Mouse (Mus musculus) CH12.LX (cell line): ENCODE data around the gene Actr1b. TPM values are rescaled to one million over a fixed set of nuclear protein-coding genes. Genes with fewer than 3 reads are reported as not detected.

Experiments used
- DNase-seq: peaks from one replicate; pipeline ENCODE4 v3.0.0-alpha.2; 2013; ENCODE audit errors: extremely low read depth
- H3K27ac ChIP-seq: 2 replicates; pipeline ENCODE4 v1.5.1; 2012; ENCODE audit warnings: low read depth, mild to moderate bottlenecking, control low read depth, moderate library complexity; ENCODE audit not compliant: insufficient read depth
- H3K27me3 ChIP-seq: replicated peaks from 2 replicates; pipeline ENCODE3; 2012; ENCODE audit warnings: inconsistent platforms
- H3K36me3 ChIP-seq, 2 experiments: replicated peaks in 1 of 2; 2 replicates each; pipeline versions ENCODE3 to v1.6.1; 2012; ENCODE audit warnings: inconsistent platforms in 1 of 2, low read length in 1 of 2, mild to moderate bottlenecking in 1 of 2, mixed read lengths in 1 of 2, moderate library complexity in 1 of 2; ENCODE audit not compliant: control insufficient read depth in 1 of 2, insufficient read depth in 1 of 2
- H3K4me1 ChIP-seq, 2 experiments: 2 replicates each; pipeline ENCODE4 v1.6.1; 2012; ENCODE audit warnings: inconsistent platforms in 1 of 2, moderate library complexity in 1 of 2; ENCODE audit not compliant: insufficient read depth in 2 of 2, control insufficient read depth in 1 of 2
- H3K4me2 ChIP-seq: 2 replicates; pipeline ENCODE4 v1.6.1; 2012; ENCODE audit warnings: low read depth, mild to moderate bottlenecking, control low read depth; ENCODE audit not compliant: poor library complexity, insufficient read depth, severe bottlenecking
- H3K4me3 ChIP-seq, 3 experiments: fragments of 150-350 bp in 1 of 3; sonication (generic) in 1 of 3; replicated peaks in 1 of 3; 2 replicates each; pipeline versions ENCODE3 to v1.5.1; 2011 to 2012; ENCODE audit warnings: low read depth in 2 of 3, low read length in 2 of 3, mild to moderate bottlenecking in 2 of 3, moderate library complexity in 2 of 3, control low read depth in 1 of 3, improper control_type of control experiment in 1 of 3, inconsistent platforms in 1 of 3, mixed read lengths in 1 of 3; ENCODE audit not compliant: poor library complexity in 1 of 3
- H3K79me2 ChIP-seq: replicated peaks from 2 replicates; pipeline ENCODE4 v1.6.1; 2012; ENCODE audit warnings: mild to moderate bottlenecking, moderate library complexity; ENCODE audit not compliant: control insufficient read depth, poor library complexity, insufficient read depth, severe bottlenecking; ENCODE audit errors: extremely low read depth
- H3K9ac ChIP-seq: 2 replicates; pipeline ENCODE4 v1.6.1; 2012; ENCODE audit warnings: low read depth, mild to moderate bottlenecking, control low read depth, moderate library complexity; ENCODE audit not compliant: insufficient read depth
- H3K9me3 ChIP-seq: replicated peaks from 2 replicates; pipeline ENCODE3; 2012; ENCODE audit warnings: low read length, inconsistent platforms, mixed read lengths
- BHLHE40 ChIP-seq: IDR thresholded peaks from 2 replicates; pipeline ENCODE4 v1.6.1; 2011; ENCODE audit warnings: mild to moderate bottlenecking, low read depth, low read length, improper control_type of control experiment
- CHD1 ChIP-seq: IDR thresholded peaks from 2 replicates; pipeline ENCODE4 v1.6.1; 2012; ENCODE audit warnings: low read depth, low read length, improper control_type of control experiment, inconsistent platforms
- CHD2 ChIP-seq: IDR thresholded peaks from 2 replicates; pipeline ENCODE4 v1.6.1; 2011; ENCODE audit warnings: low read length, improper control_type of control experiment
- CTCF ChIP-seq, 2 experiments: IDR thresholded peaks in 1 of 2; conservative IDR thresholded peaks in 1 of 2; 2 replicates each; pipeline ENCODE4 v1.5.1; 2011 to 2012; ENCODE audit warnings: low read depth in 2 of 2, low read length in 2 of 2, improper control_type of control experiment in 1 of 2, inconsistent platforms in 1 of 2, mild to moderate bottlenecking in 1 of 2, moderate library complexity in 1 of 2
- ELF1 ChIP-seq: IDR thresholded peaks from 2 replicates; pipeline ENCODE4 v1.6.1; 2014; ENCODE audit warnings: low read depth, mild to moderate bottlenecking, inconsistent platforms, low read length, improper control_type of control experiment
- ETS1 ChIP-seq: conservative IDR thresholded peaks from 2 replicates; pipeline ENCODE4 v1.6.1; 2012; ENCODE audit warnings: low read depth, mild to moderate bottlenecking, inconsistent platforms, low read length, improper control_type of control experiment, moderate library complexity
- HCFC1 ChIP-seq: IDR thresholded peaks from 2 replicates; pipeline ENCODE4 v1.6.1; 2012; ENCODE audit warnings: low read depth, mild to moderate bottlenecking, inconsistent platforms, low read length, improper control_type of control experiment
- IRF4 ChIP-seq: IDR thresholded peaks from 2 replicates; pipeline ENCODE4 v1.6.1; 2014; ENCODE audit warnings: low read depth, mild to moderate bottlenecking, inconsistent platforms, low read length, improper control_type of control experiment
- KAT2A ChIP-seq: IDR thresholded peaks from 2 replicates; pipeline ENCODE4 v1.6.1; 2012; ENCODE audit warnings: low read length, improper control_type of control experiment, inconsistent platforms; ENCODE audit not compliant: insufficient replicate concordance
- MAFK ChIP-seq: IDR thresholded peaks from 2 replicates; pipeline ENCODE4 v1.6.1; 2011; ENCODE audit warnings: low read length, improper control_type of control experiment; ENCODE audit not compliant: insufficient replicate concordance
- MYC ChIP-seq: IDR thresholded peaks from 2 replicates; pipeline ENCODE4 v1.6.1; 2011; ENCODE audit warnings: low read depth, mild to moderate bottlenecking, improper control_type of control experiment, low read length
- RAD21 ChIP-seq: IDR thresholded peaks from 2 replicates; pipeline ENCODE4 v1.6.1; 2011; ENCODE audit warnings: low read depth, mild to moderate bottlenecking, low read length, improper control_type of control experiment, moderate library complexity
- RCOR1 ChIP-seq: conservative IDR thresholded peaks from 2 replicates; pipeline ENCODE4 v1.6.1; 2012; ENCODE audit warnings: low read depth, mild to moderate bottlenecking, inconsistent platforms, low read length, improper control_type of control experiment
- SMC3 ChIP-seq: IDR thresholded peaks from 2 replicates; pipeline ENCODE4 v1.6.1; 2011; ENCODE audit warnings: low read depth, low read length, improper control_type of control experiment
- TBP ChIP-seq: conservative IDR thresholded peaks from 2 replicates; pipeline ENCODE4 v1.6.1; 2011; ENCODE audit warnings: low read depth, low read length, improper control_type of control experiment
- USF2 ChIP-seq: conservative IDR thresholded peaks from 2 replicates; pipeline ENCODE4 v1.6.1; 2011; ENCODE audit warnings: low read depth, low read length, improper control_type of control experiment
- ZC3H11A ChIP-seq: IDR thresholded peaks from 2 replicates; pipeline ENCODE4 v1.6.1; 2012; ENCODE audit warnings: low read depth, mild to moderate bottlenecking, inconsistent platforms, low read length, improper control_type of control experiment
- ZNF384 ChIP-seq: IDR thresholded peaks from 2 replicates; pipeline ENCODE4 v1.6.1; 2012; ENCODE audit warnings: low read depth, low read length, improper control_type of control experiment, inconsistent platforms
- dilution Hi-C: fragments of 300-500 bp; cut with MboI; formaldehyde crosslinking; loops from 2 replicates; pipeline ENCODE4 v1.14.3; 2020; ENCODE audit warnings: low sequenced_read_pairs; ENCODE audit not compliant: extremely low pct_unique_long_range_greater_than_20kb, extremely low pct_ligation_motif_present
- in situ Hi-C: fragments of 300-500 bp; cut with MboI; formaldehyde crosslinking; loops from 3 replicates; pipeline ENCODE4 v1.14.3; 2019; ENCODE audit warnings: low sequenced_read_pairs, low pct_ligation_motif_present, low pct_unique_long_range_greater_than_20kb, mixed read lengths
- polyA plus RNA-seq: library from polyadenylated mRNA; unstranded; fragments of >175 nt; gene quantifications from 2 replicates; pipeline ENCODE4 v1.2.1, GENCODE M21; 2012; ENCODE audit warnings: low read depth; ENCODE audit not compliant: insufficient read length
- total RNA-seq, 2 experiments: library from RNA; depleted of rRNA; stranded (reverse); fragments of 300-350 nt in 1 of 2; fragments of >200 nt in 1 of 2; gene quantifications; 2 replicates each; pipeline ENCODE4 v1.2.3; 2012 to 2014

The Actr1b gene
- total and polyA plus RNA-seq, 3 experiments = 61.0 to 71.2 (median 66.2) TPM

DNA sequence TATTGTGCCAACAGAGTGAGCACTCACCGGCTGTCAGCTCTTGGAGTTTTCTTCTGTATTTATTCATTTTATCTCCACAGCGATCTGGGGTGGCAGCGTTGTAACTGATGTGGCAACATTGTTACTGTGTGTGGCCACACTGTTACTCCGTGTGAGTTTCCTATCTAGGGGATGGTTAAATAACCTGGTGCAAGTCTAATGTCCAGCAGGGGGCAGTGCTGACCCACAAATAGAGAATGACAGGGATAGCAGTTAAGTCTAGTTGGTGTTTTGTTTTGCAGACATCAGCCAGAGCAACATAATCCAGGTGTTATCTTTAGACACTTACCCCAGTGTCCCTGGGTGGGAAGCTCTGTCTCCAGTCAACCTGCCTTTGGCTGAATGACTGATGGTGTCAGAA is 23.1 kb upstream of the Actr1b start:
- TF ChIP-seq ZC3H11A (peak; percentile 14; the same call in 1 of the 2 replicates), SMC3 (peak; percentile 74), CTCF (conservative IDR thresholded peaks at IDR 0.05 in 1 of 2, IDR thresholded peaks at IDR 0.05 in 1 of 2; ENCODE audit: low read depth in 2 of 2, low read length in 2 of 2) (peak; percentile 79 to 92), HCFC1 (no peak), MYC (0 out of 2 replicates have a peak, but pooled peaks have one; percentile 24), ETS1 (no peak), RAD21 (peak; percentile 92)

DNA sequence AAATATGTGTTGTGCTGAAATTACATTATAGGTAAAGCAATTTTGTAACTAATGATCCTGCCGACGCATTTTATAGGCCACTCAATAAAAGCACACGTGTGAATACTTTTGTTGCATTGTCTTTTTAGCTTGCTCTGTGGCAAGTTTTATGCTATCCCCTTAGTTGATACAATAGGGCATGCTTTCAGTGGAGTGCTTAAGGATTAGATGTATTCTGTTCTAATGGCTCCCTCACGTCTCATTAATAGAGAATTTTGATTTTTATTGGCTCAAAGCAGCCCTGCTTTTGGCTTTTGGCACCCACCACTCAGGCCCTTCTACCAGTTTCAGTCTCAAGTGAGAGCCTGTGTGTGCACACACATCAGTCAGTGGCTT is 9.8 kb upstream of the Actr1b start:
- Histone ChIP-seq H3K79me2 (no peaks in the 10 kb centered on the region), H3K4me1 (peaks cover 0 to 5% of the 10 kb centered on the region in 2 experiments; a peak in 2 of 4 replicates), H3K36me3 (no peaks in the 10 kb centered on the region)
- no peak for TF ChIP-seq CHD2
- no peak for TF ChIP-seq HCFC1
- no peak for TF ChIP-seq USF2
- TF ChIP-seq IRF4 = no peak
- no peak for TF ChIP-seq CHD1
- no peak for TF ChIP-seq MAFK
- no peak for TF ChIP-seq CTCF (conservative IDR thresholded peaks at IDR 0.05 in 1 of 2, IDR thresholded peaks at IDR 0.05 in 1 of 2; ENCODE audit: low read depth in 2 of 2, low read length in 2 of 2)
- no peak for TF ChIP-seq RCOR1
- TF ChIP-seq ZNF384 = no peak
- no peak for TF ChIP-seq TBP
- TF ChIP-seq KAT2A = no peak
- TF ChIP-seq BHLHE40 = no peak
- TF ChIP-seq ZC3H11A = no peak
- TF ChIP-seq ELF1 = no peak
- TF ChIP-seq, all 38 proteins: peak for 0
- no peaks in the 10 kb centered on the region for H3K9me3 ChIP-seq
- dilution Hi-C loops (no loop called here), in situ Hi-C loops (no loop called here)
- H3K27me3 ChIP-seq = no peaks in the 10 kb centered on the region
- H3K9ac ChIP-seq = no peak overlapping the region
- H3K27ac ChIP-seq = no peak overlapping the region
- DNase-seq = no peak
- H3K4me3 ChIP-seq = no peak overlapping the region
- no peak overlapping the region for H3K4me2 ChIP-seq

More for the DNA sequence above, 23.1 kb upstream of the Actr1b start:
- dilution Hi-C loops = no loop called here
- in situ Hi-C loops = no loop called here
- no peak overlapping the region for H3K27ac ChIP-seq
- H3K4me3 ChIP-seq = no peak overlapping the region
- H3K79me2 ChIP-seq = no peaks in the 10 kb centered on the region
- no peaks in the 10 kb centered on the region for H3K9me3 ChIP-seq
- no peaks in the 10 kb centered on the region for H3K4me1 ChIP-seq
- no peaks in the 10 kb centered on the region for H3K36me3 ChIP-seq
- DNase-seq = peak; percentile 86
- H3K4me2 ChIP-seq = no peak overlapping the region
- no peak overlapping the region for H3K9ac ChIP-seq
- peaks cover 13% of the 10 kb centered on the region for H3K27me3 ChIP-seq
